Mouse (Mus musculus): ENCODE measurements at regions not wholly inside any gene's neighbourhood (a gene's known extent, or its start where the extent isn't known, plus 50 kb on each side); places are given as distances from the start of the nearest gene placed in this dataset.

GRCm38 (mm10) chr9:87347008-87347407 is 91.7 kb upstream of the Cep162 start:
- TF ChIP-seq CTCF (IDR thresholded peaks at IDR 0.05; ENCODE audit: insufficient read depth, low read length) (no peak), POLR2A (IDR thresholded peaks at IDR 0.05; ENCODE audit: borderline replicate concordance, extremely low read depth, low read depth, low read length) (no peak)
